9 mouse cellular contexts compared by ENCODE assay signal in genomic region chr1:171452923-171453322, GRCm38 (mm10). TPM values are rescaled to one million over a fixed set of nuclear protein-coding genes. Genes with fewer than 3 reads are reported as not detected.
DNase-seq lines count a peak whose midpoint lies in the region; ATAC-seq and TF ChIP-seq lines count a peak whose summit lies in the region.
"Had no signal": no experiment of that assay in that cellular context is flagged by ENCODE, and none has a peak within 500 bp of the region (broad histone marks: within the 10 kb centered on the region; RNA-seq: fewer than 3 reads in every experiment).

No protein-coding gene starts in this region.

- H3K9ac ChIP-seq in liver, embryonic 15.5 days = no peak overlapping the region
- no peak overlapping the region for H3K9ac ChIP-seq in stomach, postnatal 0 days (ENCODE audit: low read length)

- no peak overlapping the region; the same call in 1 of the 2 replicates for H3K27ac ChIP-seq in kidney, adult 2 months (ENCODE audit: insufficient read depth, low read depth, low read length)
- H3K27ac ChIP-seq in liver, embryonic 15.5 days (replicated peaks) = peak overlapping the region; percentile 70
- H3K27ac ChIP-seq in stomach, postnatal 0 days (replicated peaks) = peak overlapping the region; percentile 49; the same call in 1 of the 2 replicates

- H3K27me3 ChIP-seq in kidney, adult 2 months (replicated peaks; ENCODE audit: control insufficient read depth, insufficient read depth, low read length) = no peaks in the 10 kb centered on the region
- H3K27me3 ChIP-seq in liver, embryonic 15.5 days = no peaks in the 10 kb centered on the region
- H3K27me3 ChIP-seq in stomach, postnatal 0 days (ENCODE audit: control insufficient read depth, insufficient read depth, low read length) = no peaks in the 10 kb centered on the region

- DNase-seq in kidney, adult 2 months = peak; percentile 31
- DNase-seq in kidney, postnatal 25 days = no peak
- DNase-seq in fat pad, adult 2 months (ENCODE audit: extremely low read depth, low read depth, low spot score) = peak; percentile 63
- DNase-seq in stomach, postnatal 0 days (ENCODE audit: low spot score) = no peak
- no peak for DNase-seq in embryo, embryonic 11 days
- DNase-seq in embryo, embryonic 10 days (ENCODE audit: low spot score) = no peak
- DNase-seq: kidney, adult 18-20 months had no signal

- peaks cover 5% of the 10 kb centered on the region for H3K4me1 ChIP-seq in kidney, adult 2 months (ENCODE audit: control insufficient read depth, insufficient read depth, low read length)
- H3K4me1 ChIP-seq in liver, embryonic 15.5 days (replicated peaks) = peaks cover 11% of the 10 kb centered on the region
- no peaks in the 10 kb centered on the region; the same call in 1 of the 2 replicates for H3K4me1 ChIP-seq in stomach, postnatal 0 days (replicated peaks; ENCODE audit: control insufficient read depth, insufficient read depth)

- H3K4me3 ChIP-seq in kidney, adult 2 months (ENCODE audit: insufficient read depth, low read depth, low read length) = no peak overlapping the region
- H3K4me3 ChIP-seq in liver, embryonic 15.5 days (replicated peaks) = no peak overlapping the region
- H3K4me3 ChIP-seq in stomach, postnatal 0 days (ENCODE audit: low read depth, low read length) = no peak overlapping the region
- H3K4me3 ChIP-seq: erythroblast, embryonic 14.5 days had no signal

- no peak for TF ChIP-seq CTCF in kidney, adult 2 months (conservative IDR thresholded peaks at IDR 0.05; ENCODE audit: insufficient read depth, insufficient read length, low read depth, low read length)
- no peak for TF ChIP-seq CTCF in stomach, postnatal 0 days (IDR thresholded peaks at IDR 0.05; ENCODE audit: low read depth)

- no peak overlapping the region for H3K4me2 ChIP-seq in liver, embryonic 15.5 days
- no peak overlapping the region for H3K4me2 ChIP-seq in stomach, postnatal 0 days (replicated peaks; ENCODE audit: low read depth)

- no peak for TF ChIP-seq EP300 in stomach, postnatal 0 days (optimal IDR thresholded peaks at IDR 0.05)

- H3K9me3 ChIP-seq in liver, embryonic 15.5 days (replicated peaks) = no peaks in the 10 kb centered on the region
- no peaks in the 10 kb centered on the region for H3K9me3 ChIP-seq in stomach, postnatal 0 days (ENCODE audit: control insufficient read depth, low read length)

- H3K36me3 ChIP-seq in kidney, adult 2 months (ENCODE audit: control insufficient read depth, insufficient read depth, low read length) = no peaks in the 10 kb centered on the region
- H3K36me3 ChIP-seq in liver, embryonic 15.5 days (replicated peaks) = no peaks in the 10 kb centered on the region
- H3K36me3 ChIP-seq in stomach, postnatal 0 days (ENCODE audit: control insufficient read depth, insufficient read depth, low read length) = no peaks in the 10 kb centered on the region

- 57% methylated on average over 5 of the region's 5 CpGs for WGBS in kidney, adult 2 months
- 59% methylated on average over 5 of the region's 5 CpGs for WGBS in liver, embryonic 15.5 days (ENCODE audit: insufficient replicate concordance)
- 67% methylated on average over 5 of the region's 5 CpGs for WGBS in stomach, postnatal 0 days

- TF ChIP-seq POLR2A in kidney, adult 2 months (IDR thresholded peaks at IDR 0.05; ENCODE audit: low read depth, low read length) = no peak

- ATAC-seq in liver, embryonic 15.5 days (ENCODE audit: insufficient read depth) = peak; percentile 66
- ATAC-seq in stomach, postnatal 0 days (ENCODE audit: low FRiP score, low TSS enrichment) = peak; percentile 56

RNA-seq across cellular contexts. Expression of gene F11r, which starts 15.6 kb away (rescaled TPM):
- polyA plus RNA-seq in kidney, adult 2 months (2012; rRNA removed) = 88.7 and 106 TPM in 2 replicates
- polyA plus RNA-seq in liver, embryonic 15.5 days (2015; fragmentation: Nextera tagmentation; extraction: Ambion mirVana) = 29.7 and 32.8 TPM in 2 replicates
- polyA plus RNA-seq in stomach, postnatal 0 days (2015; fragmentation: Nextera tagmentation; extraction: Ambion mirVana) = 95.8 and 113 TPM in 2 replicates
- polyA plus RNA-seq: erythroblast, embryonic 14.5 days had no signal

RNA-seq across cellular contexts. Expression of gene Tstd1, which starts 34.3 kb away (rescaled TPM):
- polyA plus RNA-seq in kidney, adult 2 months (2012; rRNA removed) = 77.3 and 79.7 TPM in 2 replicates
- polyA plus RNA-seq in liver, embryonic 15.5 days (2015; fragmentation: Nextera tagmentation; extraction: Ambion mirVana) = 2.1 and 2.5 TPM in 2 replicates
- polyA plus RNA-seq in stomach, postnatal 0 days (2015; fragmentation: Nextera tagmentation; extraction: Ambion mirVana) = 3.7 and 3.8 TPM in 2 replicates
- polyA plus RNA-seq: erythroblast, embryonic 14.5 days had no signal

RNA-seq across cellular contexts. Expression of gene Usf1, which starts 41.8 kb away (rescaled TPM):
- polyA plus RNA-seq in kidney, adult 2 months (2012; rRNA removed) = 56.8 and 59.0 TPM in 2 replicates
- polyA plus RNA-seq in liver, embryonic 15.5 days (2015; fragmentation: Nextera tagmentation; extraction: Ambion mirVana) = 18.6 and 21.3 TPM in 2 replicates
- polyA plus RNA-seq in stomach, postnatal 0 days (2015; fragmentation: Nextera tagmentation; extraction: Ambion mirVana) = 39.1 and 41.6 TPM in 2 replicates

RNA-seq across cellular contexts. Expression of gene Alyref2, which starts 50.4 kb away (rescaled TPM):
- 3.2 and 3.3 TPM in 2 replicates for polyA plus RNA-seq in kidney, adult 2 months (2012; rRNA removed)
- 3.3 and 3.5 TPM in 2 replicates for polyA plus RNA-seq in liver, embryonic 15.5 days (2015; fragmentation: Nextera tagmentation; extraction: Ambion mirVana)
- polyA plus RNA-seq in stomach, postnatal 0 days (2015; fragmentation: Nextera tagmentation; extraction: Ambion mirVana) = 11.1 and 11.2 TPM in 2 replicates

Comparison
In these comparisons a context has a peak if more than half of its experiments do, and no peak if none do; other contexts are left out.
1. DNase-seq: peak in kidney, adult 2 months (single experiment) and fat pad, adult 2 months (single experiment); none in kidney, postnatal 25 days (0 of 2), stomach, postnatal 0 days (single experiment), embryo, embryonic 11 days (single experiment) and embryo, embryonic 10 days (single experiment).
2. RNA of gene Tstd1, which starts 34.3 kb away (polyA plus RNA-seq): 77.3 to 79.7 TPM in kidney, adult 2 months; 3.7 to 3.8 TPM in stomach, postnatal 0 days and 2.1 to 2.5 TPM in liver, embryonic 15.5 days; every median in the first group is over 10 times any median in the second.